Mouse (Mus musculus) MEL (cell line): ENCODE data around the gene Maea.

Experiments
- ELF1 ChIP-seq: IDR thresholded peaks from 2 replicates; pipeline ENCODE4 v1.6.1; 2014; ENCODE audit warnings: low read depth, mild to moderate bottlenecking, inconsistent platforms, low read length, improper control_type of control experiment, moderate library complexity
- GATA1 ChIP-seq: IDR thresholded peaks from 2 replicates; pipeline ENCODE4 v1.6.1; 2011; ENCODE audit warnings: low read depth, low read length, improper control_type of control experiment
- MAFK ChIP-seq: IDR thresholded peaks from 2 replicates; pipeline ENCODE4 v1.6.1; 2011; ENCODE audit warnings: low read depth, mild to moderate bottlenecking, low read length, improper control_type of control experiment, borderline replicate concordance
- POLR2A ChIP-seq, 2 experiments: IDR thresholded peaks; 2 replicates each; pipeline ENCODE4 v1.6.1; 2011 to 2012; ENCODE audit warnings: low read length in 2 of 2, mild to moderate bottlenecking in 2 of 2, control low read depth in 1 of 2, improper control_type of control experiment in 1 of 2, low read depth in 1 of 2, moderate library complexity in 1 of 2; ENCODE audit not compliant: control insufficient read depth in 1 of 2, insufficient read depth in 1 of 2, poor library complexity in 1 of 2

- TF ChIP-seq ELF1: no peak
- no peak for TF ChIP-seq POLR2A (IDR thresholded peaks at IDR 0.05; ENCODE audit: control insufficient read depth in 1 of 2, insufficient read depth in 1 of 2, low read depth in 1 of 2, low read length in 2 of 2, poor library complexity in 1 of 2)
- TF ChIP-seq GATA1: no peak
- TF ChIP-seq MAFK: no peak
Measured at GRCm38 (mm10) chr5:33358467-33358866, 23.2 kb downstream of the Maea start.
